Mouse (Mus musculus) thymus, adult 2 months (tissue): ENCODE measurements at regions not wholly inside any gene's neighbourhood (a gene's known extent, or its start where the extent isn't known, plus 50 kb on each side); places are given as distances from the start of the nearest gene placed in this dataset.

ENCODE experiments used
- DNase-seq: peaks from one replicate; pipeline ENCODE4 v3.0.0; 2021
- H3K27ac ChIP-seq: fragments of 200-500 bp; 2 replicates; pipeline ENCODE4 v1.5.1; 2012; ENCODE audit warnings: low read length, control low read depth; ENCODE audit not compliant: control insufficient read depth, insufficient read depth
- H3K27me3 ChIP-seq: fragments of 200-500 bp; 2 replicates; pipeline ENCODE4 v1.6.1; 2012; ENCODE audit warnings: mild to moderate bottlenecking, low read length, moderate library complexity, mixed read lengths; ENCODE audit not compliant: control insufficient read depth, insufficient read depth
- H3K36me3 ChIP-seq: fragments of 200-500 bp; 2 replicates; pipeline ENCODE4 v1.6.1; 2012; ENCODE audit warnings: mild to moderate bottlenecking, low read length, moderate library complexity; ENCODE audit not compliant: control insufficient read depth, insufficient read depth
- H3K4me1 ChIP-seq: fragments of 200-500 bp; replicated peaks from 2 replicates; pipeline ENCODE4 v1.6.1; 2012; ENCODE audit warnings: low read length; ENCODE audit not compliant: control insufficient read depth, insufficient read depth
- H3K4me3 ChIP-seq: fragments of 200-500 bp; 2 replicates; pipeline ENCODE4 v1.5.1; 2012; ENCODE audit warnings: mild to moderate bottlenecking, low read length, control low read depth, moderate library complexity; ENCODE audit not compliant: control insufficient read depth, insufficient read depth
- CTCF ChIP-seq: fragments of 200-500 bp; IDR thresholded peaks from 2 replicates; pipeline ENCODE4 v1.5.1; 2012; ENCODE audit warnings: mild to moderate bottlenecking, control low read depth, low read length, moderate library complexity, borderline replicate concordance; ENCODE audit not compliant: control insufficient read depth, poor library complexity, insufficient read depth; ENCODE audit errors: extremely low read depth
- POLR2A ChIP-seq: fragments of 200-500 bp; IDR thresholded peaks from 2 replicates; pipeline ENCODE4 v1.6.1; 2012; ENCODE audit warnings: mild to moderate bottlenecking, low read length, control low read depth, moderate library complexity; ENCODE audit not compliant: control insufficient read depth, poor library complexity, insufficient read depth; ENCODE audit errors: extremely low read depth
- WGBS: fragments of 180-500 bp; shearing (Covaris S2); methylation state at CpG from one replicate; pipeline ENCODE4 v1.1.7; 2018; 5-methylcytosine and 5-hydroxymethylcytosine counted together

DNA sequence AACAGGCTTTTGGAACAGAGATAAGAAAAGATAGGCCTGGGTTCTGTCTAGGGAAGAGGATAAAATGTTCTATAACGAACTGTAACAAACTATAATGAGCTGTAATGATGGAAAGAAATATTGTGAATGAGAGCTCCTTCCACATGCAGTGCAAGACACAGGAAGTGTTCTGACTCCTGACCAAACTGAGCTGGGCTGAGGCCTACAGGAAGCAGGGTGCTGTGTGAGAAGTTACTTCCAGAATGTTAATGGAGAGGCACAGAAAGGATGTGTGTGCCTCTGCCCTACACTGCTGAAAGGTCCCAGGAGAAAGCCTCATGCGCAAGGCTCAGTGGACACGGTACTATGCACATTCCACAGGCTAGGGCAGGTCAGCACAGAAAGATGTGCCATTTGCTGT, 80.8 kb downstream of the Gm12728 start:
- Histone ChIP-seq H3K4me1 (no peaks in the 10 kb centered on the region), H3K27ac (no peak overlapping the region), H3K4me3 (no peak overlapping the region), H3K36me3 (no peaks in the 10 kb centered on the region), H3K27me3 (no peaks in the 10 kb centered on the region)
- DNase-seq: no peak
- 93% methylated on average over 3 of the region's 3 CpGs for WGBS
- TF ChIP-seq CTCF: no peak
- no peak for TF ChIP-seq POLR2A

DNA sequence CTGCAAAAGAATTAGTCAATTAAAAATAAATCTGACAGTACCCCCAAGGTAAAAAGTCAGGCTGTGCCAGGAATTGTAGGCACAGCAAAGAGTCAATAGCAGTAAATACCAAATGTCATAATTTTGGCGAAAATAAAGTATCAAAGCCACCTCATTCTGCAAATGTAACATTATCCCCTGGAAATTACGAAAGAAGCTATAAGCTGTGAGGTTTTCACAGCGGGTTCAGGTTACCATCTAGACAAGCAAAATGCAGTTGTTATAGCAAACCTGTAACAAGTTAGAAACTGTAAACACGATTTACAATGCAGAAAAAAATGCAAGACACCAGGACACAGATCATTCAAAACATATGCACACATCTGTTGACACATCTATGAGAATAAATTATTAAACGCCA, 87.6 kb downstream of the Gm12728 start:
- H3K4me1 ChIP-seq: no peaks in the 10 kb centered on the region
- no peaks in the 10 kb centered on the region for H3K36me3 ChIP-seq
- H3K27me3 ChIP-seq: no peaks in the 10 kb centered on the region
- H3K4me3 ChIP-seq: no peak overlapping the region
- no peak for DNase-seq
- H3K27ac ChIP-seq: no peak overlapping the region
- TF ChIP-seq CTCF: no peak
- TF ChIP-seq POLR2A: no peak
- WGBS: 88% methylated on average over 5 of the region's 5 CpGs

DNA sequence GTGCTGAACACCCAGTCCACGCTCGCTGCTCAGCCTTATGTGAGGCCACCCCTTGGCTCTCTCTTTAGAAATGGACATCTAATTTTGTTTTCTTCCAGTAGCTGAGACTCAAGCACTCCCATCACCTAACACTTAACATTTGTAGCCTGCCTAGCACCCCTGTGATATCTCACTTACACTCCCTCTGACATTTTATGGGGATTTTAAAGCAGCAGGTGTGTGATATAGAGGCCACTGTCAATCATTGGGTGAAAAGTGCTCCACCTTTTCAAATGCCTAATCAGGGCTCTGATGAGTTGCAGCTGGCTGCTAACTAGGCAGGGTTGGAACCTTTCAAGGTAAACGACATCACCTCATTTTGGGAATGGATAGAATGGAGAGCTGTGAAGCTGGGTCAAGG, 90.2 kb downstream of the Gm12728 start:
- TF ChIP-seq POLR2A (no peak), CTCF (no peak)
- Histone ChIP-seq H3K27me3 (no peaks in the 10 kb centered on the region), H3K27ac (no peak overlapping the region), H3K4me1 (no peaks in the 10 kb centered on the region), H3K36me3 (no peaks in the 10 kb centered on the region), H3K4me3 (no peak overlapping the region)
- WGBS: 92% methylated on average over 3 of the region's 3 CpGs
- no peak for DNase-seq

DNA sequence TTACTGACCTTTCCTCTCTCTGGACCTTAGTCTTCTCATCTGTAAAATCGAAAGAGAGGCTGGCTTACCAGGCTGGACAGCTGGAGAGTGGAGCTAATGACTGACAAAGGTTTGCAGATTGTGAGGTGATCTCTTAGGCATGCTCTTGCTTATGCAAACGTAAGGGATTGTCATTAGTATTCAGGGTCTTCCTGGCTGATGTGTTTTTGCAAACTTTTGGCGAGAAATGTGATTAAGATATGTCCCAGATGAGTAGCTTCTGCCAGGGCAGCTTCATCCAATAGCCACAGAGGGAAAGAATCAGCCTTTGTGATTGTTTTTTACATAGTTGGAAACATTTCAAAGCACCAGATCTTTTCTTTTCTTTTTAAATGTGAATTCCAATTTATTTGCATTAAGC, 95.1 kb downstream of the Gm12728 start:
- no peaks in the 10 kb centered on the region for H3K4me1 ChIP-seq
- H3K27ac ChIP-seq: no peak overlapping the region
- WGBS: 89% methylated on average over 3 of the region's 3 CpGs
- H3K4me3 ChIP-seq: no peak overlapping the region
- no peak for DNase-seq
- TF ChIP-seq POLR2A (no peak), CTCF (no peak)
- no peaks in the 10 kb centered on the region for H3K36me3 ChIP-seq
- no peaks in the 10 kb centered on the region for H3K27me3 ChIP-seq

DNA sequence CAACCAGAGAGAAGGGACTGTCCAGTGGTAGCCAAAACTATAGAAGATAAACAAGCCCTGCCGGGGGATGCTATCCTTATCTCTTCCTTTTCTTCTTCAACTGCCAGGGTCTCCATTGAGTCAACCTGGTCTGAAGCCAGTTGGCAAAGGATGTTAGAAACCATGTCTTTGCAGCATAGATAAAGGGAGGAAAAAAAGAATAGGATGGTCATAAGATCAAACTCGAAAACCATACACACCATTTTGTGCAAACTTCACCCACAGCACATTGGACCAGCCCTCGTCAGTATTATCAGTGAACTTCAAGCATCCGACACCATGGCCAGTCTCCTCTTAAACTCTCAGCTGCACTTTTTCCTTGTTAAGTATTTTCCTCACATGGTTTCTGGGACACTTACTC, 101.8 kb downstream of the Gm12728 start:
- 93% methylated on average over 4 of the region's 4 CpGs for WGBS
- no peaks in the 10 kb centered on the region for H3K4me1 ChIP-seq
- DNase-seq: no peak
- H3K27ac ChIP-seq: no peak overlapping the region
- no peaks in the 10 kb centered on the region for H3K27me3 ChIP-seq
- no peaks in the 10 kb centered on the region for H3K36me3 ChIP-seq
- TF ChIP-seq CTCF: no peak
- TF ChIP-seq POLR2A: no peak
- no peak overlapping the region for H3K4me3 ChIP-seq

DNA sequence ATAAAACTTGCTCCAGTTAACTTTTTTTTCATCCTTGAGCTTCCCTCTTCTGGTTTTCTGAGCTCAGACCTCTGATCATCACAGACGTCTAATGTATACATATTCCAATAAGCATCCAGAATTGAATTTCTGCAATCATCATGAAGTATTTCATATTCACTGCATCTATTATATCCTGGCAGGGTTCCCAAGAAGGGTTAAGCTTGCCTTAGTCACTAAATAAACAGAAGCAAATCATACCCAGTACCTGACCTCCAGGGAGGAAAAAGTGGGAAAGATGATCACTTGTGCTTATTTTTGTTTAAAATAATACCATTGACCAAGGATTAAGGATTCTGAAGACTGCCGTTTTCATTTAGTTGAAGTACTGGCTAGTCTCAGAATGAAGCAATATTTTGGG, 102.4 kb downstream of the Gm12728 start:
- H3K36me3 ChIP-seq: no peaks in the 10 kb centered on the region
- H3K4me1 ChIP-seq: no peaks in the 10 kb centered on the region
- H3K27ac ChIP-seq: no peak overlapping the region
- TF ChIP-seq CTCF (no peak), POLR2A (no peak)
- no peak overlapping the region for H3K4me3 ChIP-seq
- no peaks in the 10 kb centered on the region for H3K27me3 ChIP-seq
- DNase-seq: no peak
- WGBS: 93% methylated on average over 2 of the region's 2 CpGs

DNA sequence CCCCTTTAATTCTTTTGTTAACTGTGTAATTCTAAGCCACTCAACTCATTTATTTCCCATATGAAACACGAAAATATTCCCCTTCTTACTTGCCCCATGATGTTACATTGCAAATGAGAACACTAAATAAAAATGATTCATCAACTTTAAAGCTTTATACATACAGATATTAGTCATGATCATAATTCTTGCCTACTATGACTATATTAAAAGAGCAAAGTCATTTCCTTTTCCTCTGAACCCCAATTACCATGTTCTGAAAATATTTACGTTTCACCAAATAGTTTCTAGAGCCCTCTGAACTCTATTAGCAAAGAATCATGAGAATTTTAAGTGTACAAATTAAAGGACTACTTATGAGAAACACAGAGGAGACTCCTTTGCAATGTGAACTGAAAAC, 105.4 kb downstream of the Gm12728 start:
- no peak for TF ChIP-seq POLR2A
- no peak for TF ChIP-seq CTCF
- Histone ChIP-seq H3K27ac (no peak overlapping the region), H3K27me3 (no peaks in the 10 kb centered on the region), H3K4me1 (no peaks in the 10 kb centered on the region), H3K36me3 (no peaks in the 10 kb centered on the region), H3K4me3 (no peak overlapping the region)
- DNase-seq: no peak
- WGBS: 25% methylated on average over 2 of the region's 2 CpGs
